Mouse (Mus musculus) cortical plate, adult 2 months (tissue): Measurements from ENCODE around the gene 2900026A02Rik.

Source experiments
- CTCF ChIP-seq: fragments of 200-500 bp; IDR thresholded peaks from 2 replicates; pipeline ENCODE4 v1.5.1; 2011; ENCODE audit warnings: mild to moderate bottlenecking, control low read depth, low read length; ENCODE audit not compliant: insufficient read depth; ENCODE audit errors: extremely low read depth
- POLR2A ChIP-seq: fragments of 200-500 bp; IDR thresholded peaks from 2 replicates; pipeline ENCODE4 v1.6.1; 2011; ENCODE audit warnings: mild to moderate bottlenecking, low read length, control low read depth; ENCODE audit not compliant: insufficient read depth; ENCODE audit errors: extremely low read depth

DNA sequence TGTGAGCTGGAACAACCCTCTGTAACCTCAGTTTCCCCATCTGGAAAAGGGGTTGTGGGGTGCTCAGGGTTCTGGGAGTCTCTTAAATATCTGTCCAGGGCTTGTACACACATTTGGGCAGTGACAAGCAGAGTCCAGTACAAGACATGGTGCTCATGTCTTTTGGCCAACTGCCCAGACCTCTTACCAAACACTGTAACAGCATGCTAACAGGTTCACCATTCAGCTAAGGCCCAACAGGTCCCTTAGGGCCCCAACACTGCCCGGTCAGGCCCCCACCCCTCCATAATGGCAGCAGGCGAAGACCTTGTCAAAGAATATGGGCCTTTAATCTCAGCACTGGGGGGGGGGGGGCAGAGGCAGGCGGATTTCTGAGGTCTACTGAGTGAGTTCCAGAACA lies 113.3 kb downstream of the 2900026A02Rik start:
- TF ChIP-seq POLR2A (no peak), CTCF (no peak)
